Mouse (Mus musculus) cerebellum, adult 2 months (tissue): ENCODE results near the gene Tubd1.

Experiments
- CTCF ChIP-seq: fragments of 200-500 bp; IDR thresholded peaks from 2 replicates; pipeline ENCODE4 v1.5.1; 2011; ENCODE audit warnings: low read depth, mild to moderate bottlenecking, control low read depth, low read length, moderate library complexity, borderline replicate concordance; ENCODE audit not compliant: insufficient read depth
- POLR2A ChIP-seq: fragments of 200-500 bp; IDR thresholded peaks from 2 replicates; pipeline ENCODE4 v1.6.1; 2011; ENCODE audit warnings: low read length, control low read depth, borderline replicate concordance; ENCODE audit not compliant: insufficient read depth

GRCm38 (mm10) chr11:86542851-86543250, 1.9 kb upstream of the Tubd1 start:
- no peak for TF ChIP-seq POLR2A
- TF ChIP-seq CTCF, result no peak
